Mouse (Mus musculus): ENCODE data around the gene Rnls. TPM values are rescaled to one million over a fixed set of nuclear protein-coding genes. Genes with fewer than 3 reads are reported as not detected.

Gene Rnls
- polyA plus RNA-seq, 1 experiment from 2014 or later = 7.6 TPM

GRCm38 (mm10) chr19:33253893-33254292 lies 138.2 kb downstream of the Rnls start:
- Histone ChIP-seq H3K4me2 (no peak overlapping the region), H3K4me1 (no peaks in the 10 kb centered on the region), H3K27ac (no peak overlapping the region), H3K4me3 (replicated peaks) (no peak overlapping the region), H3K9ac (no peak overlapping the region), H3K27me3 (no peaks in the 10 kb centered on the region), H3K36me3 (no peaks in the 10 kb centered on the region), H3K9me3 (replicated peaks) (no peaks in the 10 kb centered on the region)
- 46% methylated on average over 5 of the region's 5 CpGs for WGBS
- ATAC-seq (replicated peaks; ENCODE audit: low FRiP score) = no peak

GRCm38 (mm10) chr19:33252226-33252625 lies 139.9 kb downstream of the Rnls start:
- no peaks in the 10 kb centered on the region for H3K36me3 ChIP-seq
- no peak overlapping the region for H3K4me2 ChIP-seq
- H3K27me3 ChIP-seq = no peaks in the 10 kb centered on the region
- no peaks in the 10 kb centered on the region for H3K9me3 ChIP-seq (replicated peaks)
- no peaks in the 10 kb centered on the region for H3K4me1 ChIP-seq
- H3K27ac ChIP-seq = no peak overlapping the region
- H3K4me3 ChIP-seq (replicated peaks) = no peak overlapping the region
- H3K9ac ChIP-seq = no peak overlapping the region
- ATAC-seq (replicated peaks; ENCODE audit: low FRiP score) = no peak
- 86% methylated on average over 5 of the region's 5 CpGs for WGBS

GRCm38 (mm10) chr19:33244196-33244595 lies 147.9 kb downstream of the Rnls start:
- no peak overlapping the region for H3K4me2 ChIP-seq
- no peak for ATAC-seq (replicated peaks; ENCODE audit: low FRiP score)
- H3K9me3 ChIP-seq (replicated peaks) = no peaks in the 10 kb centered on the region
- H3K9ac ChIP-seq = no peak overlapping the region
- no peaks in the 10 kb centered on the region for H3K4me1 ChIP-seq
- no peaks in the 10 kb centered on the region for H3K36me3 ChIP-seq
- no peak overlapping the region for H3K4me3 ChIP-seq (replicated peaks)
- no peak overlapping the region for H3K27ac ChIP-seq
- H3K27me3 ChIP-seq = no peaks in the 10 kb centered on the region
- WGBS = 86% methylated on average over 2 of the region's 2 CpGs

GRCm38 (mm10) chr19:33240386-33240785 lies 151.7 kb downstream of the Rnls start:
- Histone ChIP-seq H3K27ac (no peak overlapping the region), H3K9me3 (replicated peaks) (no peaks in the 10 kb centered on the region), H3K36me3 (no peaks in the 10 kb centered on the region), H3K4me1 (no peaks in the 10 kb centered on the region), H3K27me3 (no peaks in the 10 kb centered on the region), H3K4me3 (replicated peaks) (no peak overlapping the region), H3K4me2 (no peak overlapping the region), H3K9ac (no peak overlapping the region)
- no peak for ATAC-seq (replicated peaks; ENCODE audit: low FRiP score)
- 85% methylated on average over 2 of the region's 2 CpGs for WGBS

GRCm38 (mm10) chr19:33232902-33233301 lies 159.2 kb downstream of the Rnls start:
- WGBS = 84% methylated on average over 3 of the region's 3 CpGs
- Histone ChIP-seq H3K36me3 (no peaks in the 10 kb centered on the region), H3K4me2 (no peak overlapping the region), H3K27ac (no peak overlapping the region), H3K4me3 (replicated peaks) (no peak overlapping the region), H3K27me3 (no peaks in the 10 kb centered on the region), H3K9me3 (replicated peaks) (no peaks in the 10 kb centered on the region), H3K9ac (no peak overlapping the region), H3K4me1 (peaks cover 3% of the 10 kb centered on the region; the same call in 1 of the 2 replicates)
- no peak for ATAC-seq (replicated peaks; ENCODE audit: low FRiP score)

GRCm38 (mm10) chr19:33231303-33231702 lies 160.8 kb downstream of the Rnls start:
- H3K36me3 ChIP-seq = no peaks in the 10 kb centered on the region
- WGBS = 44% methylated on average over 6 of the region's 6 CpGs

GRCm38 (mm10) chr19:33227004-33227403 lies 165.1 kb downstream of the Rnls start:
- Histone ChIP-seq H3K27ac (no peak overlapping the region), H3K4me2 (no peak overlapping the region), H3K4me3 (replicated peaks) (no peak overlapping the region), H3K4me1 (peaks cover 30% of the 10 kb centered on the region), H3K27me3 (no peaks in the 10 kb centered on the region), H3K9ac (no peak overlapping the region), H3K36me3 (no peaks in the 10 kb centered on the region), H3K9me3 (replicated peaks) (no peaks in the 10 kb centered on the region)
- 2% methylated on average over 3 of the region's 3 CpGs for WGBS
- peak; percentile 85 for ATAC-seq (replicated peaks; ENCODE audit: low FRiP score)

More at GRCm38 (mm10) chr19:33231303-33231702, 160.8 kb downstream of the Rnls start:
- Histone ChIP-seq H3K9ac (no peak overlapping the region), H3K4me3 (replicated peaks) (no peak overlapping the region), H3K4me2 (no peak overlapping the region), H3K27me3 (no peaks in the 10 kb centered on the region), H3K4me1 (peaks cover 3% of the 10 kb centered on the region; the same call in 1 of the 2 replicates), H3K27ac (no peak overlapping the region), H3K9me3 (replicated peaks) (no peaks in the 10 kb centered on the region)
- no peak for ATAC-seq (replicated peaks; ENCODE audit: low FRiP score)

- ATAC-seq (replicated peaks; ENCODE audit: low FRiP score) = no peak
- H3K27me3 ChIP-seq = no peaks in the 10 kb centered on the region
- WGBS = 78% methylated on average over 5 of the region's 5 CpGs
- peaks cover 31% of the 10 kb centered on the region for H3K4me1 ChIP-seq
- H3K36me3 ChIP-seq = no peaks in the 10 kb centered on the region
- H3K27ac ChIP-seq = no peak overlapping the region
- no peak overlapping the region for H3K4me2 ChIP-seq
- H3K4me3 ChIP-seq (replicated peaks) = no peak overlapping the region
- H3K9ac ChIP-seq = no peak overlapping the region
- no peaks in the 10 kb centered on the region for H3K9me3 ChIP-seq (replicated peaks)
These were observed 166.0 kb downstream of the Rnls start for GRCm38 (mm10) chr19:33225858-33226705.

- Histone ChIP-seq H3K9me3 (replicated peaks) (no peaks in the 10 kb centered on the region), H3K4me2 (no peak overlapping the region), H3K4me1 (peaks cover 30% of the 10 kb centered on the region), H3K27ac (0 out of 2 replicates have a peak overlapping the region, but pooled peaks have one; percentile 72), H3K27me3 (no peaks in the 10 kb centered on the region), H3K36me3 (no peaks in the 10 kb centered on the region), H3K4me3 (replicated peaks) (no peak overlapping the region), H3K9ac (no peak overlapping the region)
- WGBS = 87% methylated on average over 9 of the region's 9 CpGs
- no peak for ATAC-seq (replicated peaks; ENCODE audit: low FRiP score)
These were observed 167.1 kb downstream of the Rnls start for GRCm38 (mm10) chr19:33225002-33225376.

GRCm38 (mm10) chr19:33224181-33225001 lies 167.7 kb downstream of the Rnls start:
- Histone ChIP-seq H3K27me3 (no peaks in the 10 kb centered on the region), H3K36me3 (no peaks in the 10 kb centered on the region), H3K4me1 (peaks cover 30% of the 10 kb centered on the region), H3K4me3 (replicated peaks) (no peak overlapping the region), H3K27ac (peak overlapping the region; percentile 72; the same call in 1 of the 2 replicates), H3K9me3 (replicated peaks) (no peaks in the 10 kb centered on the region), H3K9ac (no peak overlapping the region), H3K4me2 (0 out of 2 replicates have a peak overlapping the region, but pooled peaks have one; percentile 22)
- peak; percentile 27; the same call in 1 of the 2 replicates for ATAC-seq (replicated peaks; ENCODE audit: low FRiP score)
- 60% methylated on average over 8 of the region's 8 CpGs for WGBS

- Histone ChIP-seq H3K27ac (peak overlapping the region; percentile 72), H3K27me3 (no peaks in the 10 kb centered on the region), H3K9ac (no peak overlapping the region), H3K36me3 (no peaks in the 10 kb centered on the region), H3K4me1 (peaks cover 30% of the 10 kb centered on the region), H3K9me3 (replicated peaks) (no peaks in the 10 kb centered on the region), H3K4me2 (peak overlapping the region; percentile 22), H3K4me3 (replicated peaks) (no peak overlapping the region)
- no peak for ATAC-seq (replicated peaks; ENCODE audit: low FRiP score)
- 57% methylated on average over 5 of the region's 5 CpGs for WGBS
These were observed 168.3 kb downstream of the Rnls start for GRCm38 (mm10) chr19:33223766-33224165.

GRCm38 (mm10) chr19:33223276-33223675 lies 168.8 kb downstream of the Rnls start:
- Histone ChIP-seq H3K27me3 (no peaks in the 10 kb centered on the region), H3K9ac (no peak overlapping the region), H3K4me1 (peaks cover 30% of the 10 kb centered on the region), H3K36me3 (no peaks in the 10 kb centered on the region), H3K27ac (peak overlapping the region; percentile 72), H3K4me3 (replicated peaks) (no peak overlapping the region), H3K4me2 (peak overlapping the region; percentile 22; the same call in 1 of the 2 replicates), H3K9me3 (replicated peaks) (no peaks in the 10 kb centered on the region)
- WGBS = 28% methylated on average over 6 of the region's 6 CpGs
- no peak for ATAC-seq (replicated peaks; ENCODE audit: low FRiP score)
